Mouse (Mus musculus): Measurements from ENCODE around the gene Sirpb1b.
"Not testable (repeated sequence)": the region's sequence is repeated elsewhere in the genome, so short reads cannot be mapped to it uniquely, and the experiment has no call there.

Sirpb1b gene

GRCm38 (mm10) chr3:15574887-15575286 lies at the start of gene Sirpb1b:
Gene Sirpb1b (minus strand): TSS chr3:15575065.
- DNase-seq (ENCODE audit: low spot score in 2 of 2): not testable (repeated sequence)

DNA sequence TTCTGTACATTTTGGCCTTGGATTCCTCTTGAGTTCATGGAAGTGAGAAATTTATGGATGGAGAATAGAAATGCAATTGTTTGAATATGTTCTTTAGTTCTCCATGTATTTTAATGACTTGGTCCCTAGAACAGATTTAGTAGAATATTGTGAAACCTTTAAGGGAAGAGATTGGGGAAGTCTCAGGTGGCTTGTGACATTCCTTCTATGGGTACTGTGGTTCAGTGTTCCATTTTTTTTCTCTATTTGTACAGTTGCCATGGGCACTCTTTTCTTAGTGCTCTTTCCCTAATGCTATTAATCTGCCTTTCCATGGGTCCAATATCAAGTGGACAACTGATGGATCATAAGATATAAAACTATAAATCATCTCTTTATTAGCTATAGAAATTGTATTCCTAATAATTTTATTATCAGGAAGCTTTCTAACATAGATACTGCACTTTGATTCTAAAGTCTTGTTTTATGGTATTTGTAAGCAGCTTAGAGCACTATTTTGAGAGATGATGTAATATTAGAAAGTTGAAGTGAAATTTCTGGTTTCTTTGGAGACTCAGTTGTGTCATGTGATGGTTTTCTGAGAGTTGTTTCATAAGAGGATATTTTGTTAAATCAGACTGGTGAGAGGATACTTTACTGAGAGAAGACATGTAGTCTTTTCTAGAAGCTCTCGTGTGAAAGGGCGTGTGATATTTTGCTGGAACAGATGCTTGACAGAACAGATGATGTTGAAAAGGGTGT lies 15.7 kb upstream of the Sirpb1b start:
- not testable (repeated sequence) for DNase-seq (ENCODE audit: low spot score in 2 of 2)

GRCm38 (mm10) chr3:15586665-15587064 lies 11.8 kb upstream of the Sirpb1b start:
- not testable (repeated sequence) for DNase-seq (ENCODE audit: low spot score in 2 of 2)

DNA sequence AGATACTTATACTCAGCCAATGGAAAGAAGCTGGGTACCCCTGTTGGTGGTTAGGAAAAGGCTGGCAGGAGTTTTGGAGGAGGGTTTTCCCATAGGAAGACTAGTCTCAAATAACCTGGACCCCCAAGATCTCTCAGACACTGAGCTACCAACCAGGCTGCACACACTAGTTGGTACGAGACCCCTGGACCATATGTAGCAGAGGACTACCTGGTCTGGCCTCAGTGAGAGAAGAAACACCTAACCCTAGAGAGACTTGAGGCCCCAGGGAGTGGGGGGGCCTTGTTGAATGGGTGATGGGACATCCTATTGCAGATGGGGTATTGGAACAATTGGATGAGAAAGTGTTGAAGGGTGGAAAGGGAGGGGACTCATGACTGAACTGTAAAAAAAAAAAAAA lies 8.6 kb upstream of the Sirpb1b start:
- DNase-seq (ENCODE audit: low spot score in 2 of 2): no peak

- DNase-seq (ENCODE audit: low spot score in 2 of 2): not testable (repeated sequence)
These were observed 8.1 kb upstream of the Sirpb1b start for GRCm38 (mm10) chr3:15582948-15583347.

GRCm38 (mm10) chr3:15576466-15576865 lies 1.6 kb upstream of the Sirpb1b start:
- DNase-seq (ENCODE audit: low spot score in 2 of 2): not testable (repeated sequence)

DNA sequence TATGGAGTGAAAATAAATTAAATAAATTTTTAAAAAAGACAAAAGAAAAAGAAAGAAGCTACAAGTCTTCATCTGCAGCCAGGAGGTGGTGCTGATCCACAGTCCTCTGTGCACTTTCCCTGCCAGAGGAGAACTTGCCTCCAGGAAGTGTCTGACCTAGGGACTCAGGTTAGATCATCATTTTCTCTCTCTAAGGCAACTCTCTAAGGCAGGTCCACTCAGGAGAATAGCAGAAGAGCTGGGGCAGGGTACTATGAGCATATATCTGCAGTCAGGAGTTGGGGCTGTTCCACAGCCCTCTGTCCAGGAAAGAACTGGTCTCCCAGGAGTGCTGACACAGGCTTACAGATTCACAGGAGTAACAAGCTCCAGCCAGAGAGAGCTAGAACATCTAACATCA lies 46.3 kb downstream of the Sirpb1b start:
- DNase-seq (ENCODE audit: low spot score in 2 of 2): no peak

DNA sequence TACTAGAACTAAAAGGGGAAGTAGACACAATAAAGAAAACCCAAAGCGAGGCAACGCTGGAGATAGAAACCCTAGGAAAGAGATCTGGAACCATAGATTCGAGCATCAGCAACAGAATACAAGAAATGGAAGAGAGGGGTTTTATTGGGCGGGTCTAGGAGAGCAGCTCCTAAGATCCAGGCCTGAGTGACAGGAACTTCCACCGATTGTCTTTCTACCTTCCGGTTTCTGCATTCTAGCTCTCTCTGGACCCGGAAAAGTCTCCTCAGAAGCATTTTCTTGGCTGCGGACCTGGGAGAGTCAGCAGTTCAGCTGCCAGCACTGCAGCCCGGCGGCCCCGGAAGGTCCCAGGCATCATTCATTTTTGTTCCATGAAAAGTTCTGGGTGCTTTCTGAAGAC lies 61.3 kb downstream of the Sirpb1b start:
- not testable (repeated sequence) for DNase-seq (ENCODE audit: low spot score in 2 of 2)

DNA sequence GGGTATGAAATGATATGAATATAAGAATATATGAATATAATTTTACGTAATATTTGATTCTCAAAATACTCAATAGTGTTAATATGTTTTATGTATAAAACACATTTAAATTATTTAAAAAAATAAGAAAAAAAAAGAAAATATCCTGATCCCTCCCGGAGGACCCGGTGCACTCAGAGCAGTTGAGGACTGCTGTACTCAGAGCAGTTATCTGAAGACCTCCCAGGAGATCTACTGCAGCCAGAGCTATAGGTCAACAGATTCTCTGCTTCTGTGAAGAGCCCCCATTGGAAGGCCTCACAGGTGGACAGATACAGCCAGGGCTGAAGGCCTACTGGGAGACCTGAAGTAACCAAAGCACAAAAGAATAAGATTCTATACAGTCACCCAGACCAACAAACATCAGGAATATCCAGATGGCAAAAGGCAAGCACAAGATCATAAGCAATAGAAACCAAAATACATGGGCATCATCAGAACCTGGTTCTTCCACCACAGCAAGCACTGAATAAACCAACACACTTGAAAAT lies 67.0 kb downstream of the Sirpb1b start:
- not testable (repeated sequence) for DNase-seq (ENCODE audit: low spot score in 2 of 2)

GRCm38 (mm10) chr3:15474831-15475230 lies 100.0 kb downstream of the Sirpb1b start:
- not testable (repeated sequence) for DNase-seq (ENCODE audit: low spot score in 2 of 2)

DNA sequence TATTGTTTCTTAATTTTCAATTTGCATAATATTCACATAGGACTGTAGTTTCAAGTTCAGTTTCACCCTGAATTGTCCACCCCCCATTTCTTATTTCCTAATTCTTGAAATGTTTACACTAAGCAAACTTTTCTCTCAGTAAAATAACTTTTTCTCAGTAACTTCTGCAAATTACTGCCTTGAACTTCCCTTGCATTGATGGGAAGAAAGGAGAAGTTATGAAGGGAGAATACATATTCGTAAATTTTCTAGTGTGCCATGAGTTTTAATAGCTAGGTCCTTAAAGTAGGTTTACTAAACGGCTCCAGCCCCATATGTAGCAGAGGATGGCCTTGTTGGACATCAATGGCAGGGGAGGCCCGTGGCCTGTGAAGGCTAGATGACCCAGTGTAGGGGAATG lies 104.7 kb downstream of the Sirpb1b start:
- not testable (repeated sequence) for DNase-seq (ENCODE audit: low spot score in 2 of 2)

All from right cerebral cortex, adult 2 months (tissue).